Mouse (Mus musculus) left cerebral cortex, postnatal 4 days (tissue): Measurements from ENCODE around the gene Cc2d2a. TPM values are rescaled to one million over a fixed set of nuclear protein-coding genes. Genes with fewer than 3 reads are reported as not detected.

Experiments used
- DNase-seq: peaks from one replicate; pipeline ENCODE4 v3.0.0-alpha.2; 2022
- intact Hi-C: fragments of 180-260 bp; cut with DNase I; formaldehyde crosslinking; loops from one replicate; pipeline ENCODE4 v1.15.1; 2025
- total RNA-seq, 2 experiments: library from RNA; stranded (reverse); gene quantifications; 2 replicates each; pipeline ENCODE4 v1.2.3; 2021

Gene Cc2d2a
- total RNA-seq, 2 experiments from 2014 or later: 14.0 to 14.9 TPM

GRCm38 (mm10) chr5:43722452-43722783, 60.3 kb downstream of the Cc2d2a start:
- intact Hi-C loops: no loop called here
- no peak for DNase-seq

GRCm38 (mm10) chr5:43723830-43724229, 61.7 kb downstream of the Cc2d2a start:
- no peak for DNase-seq
- intact Hi-C loops: no loop called here

DNA sequence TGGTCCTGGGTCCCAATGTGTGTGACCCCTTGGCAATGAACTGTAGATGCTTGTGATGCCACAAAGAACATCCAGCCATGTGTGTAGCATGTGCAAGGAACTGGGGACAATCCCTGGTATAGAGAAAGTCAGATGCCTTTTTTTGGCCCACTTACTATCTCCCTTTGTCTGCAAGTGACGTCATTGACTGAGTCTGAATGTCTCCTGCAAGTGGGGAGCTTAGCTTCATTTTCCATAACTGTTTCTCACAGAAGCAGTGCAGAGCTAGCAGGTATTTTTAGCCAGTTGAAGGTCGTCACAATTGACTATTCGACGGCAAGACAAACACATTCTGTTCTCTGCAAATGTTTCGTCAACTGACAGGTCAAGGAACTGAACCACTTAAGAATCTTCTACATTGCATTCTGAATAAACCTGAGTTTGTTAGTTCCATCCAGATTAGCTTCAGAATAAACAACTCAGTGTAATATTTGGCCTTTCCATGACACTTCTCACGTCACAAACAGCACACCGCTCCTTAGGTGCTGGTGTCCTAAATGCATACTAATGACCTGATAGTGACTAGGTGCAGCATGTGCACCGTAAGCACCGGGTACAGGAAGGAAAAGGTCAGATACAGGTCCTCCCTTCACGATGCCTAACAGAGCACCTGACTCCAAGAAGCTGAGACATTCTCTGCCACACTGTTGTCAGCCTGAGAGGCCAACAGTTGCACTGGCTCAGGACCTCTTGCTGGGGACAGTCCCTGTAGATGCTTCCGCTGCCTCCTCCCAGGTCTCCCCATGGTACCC, 66.4 kb downstream of the Cc2d2a start:
- no peak for DNase-seq
- intact Hi-C loops: no loop called here

- no peak for DNase-seq
- intact Hi-C loops: no loop called here
Measured at GRCm38 (mm10) chr5:43732381-43732780, 70.2 kb downstream of the Cc2d2a start.

DNA sequence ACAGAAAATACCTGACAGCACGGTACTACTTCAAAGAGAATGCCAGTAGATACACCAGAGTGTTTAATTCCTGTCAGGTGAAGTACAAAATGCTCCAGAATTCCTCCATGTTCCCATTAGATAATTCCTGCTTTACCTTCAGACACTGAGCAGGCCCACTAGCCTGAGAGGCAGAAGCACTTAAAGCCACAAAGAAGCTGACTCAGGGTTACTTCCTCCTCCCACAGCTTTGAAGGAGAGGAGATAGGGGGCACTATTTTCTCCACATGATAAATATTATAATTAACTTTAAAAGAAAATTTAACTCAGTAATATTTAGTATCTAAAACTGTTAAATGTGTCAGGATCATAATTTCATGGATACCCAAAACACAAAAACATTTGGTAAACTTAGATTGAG, 82.0 kb downstream of the Cc2d2a start:
- DNase-seq: no peak
- intact Hi-C loops: no loop called here

DNA sequence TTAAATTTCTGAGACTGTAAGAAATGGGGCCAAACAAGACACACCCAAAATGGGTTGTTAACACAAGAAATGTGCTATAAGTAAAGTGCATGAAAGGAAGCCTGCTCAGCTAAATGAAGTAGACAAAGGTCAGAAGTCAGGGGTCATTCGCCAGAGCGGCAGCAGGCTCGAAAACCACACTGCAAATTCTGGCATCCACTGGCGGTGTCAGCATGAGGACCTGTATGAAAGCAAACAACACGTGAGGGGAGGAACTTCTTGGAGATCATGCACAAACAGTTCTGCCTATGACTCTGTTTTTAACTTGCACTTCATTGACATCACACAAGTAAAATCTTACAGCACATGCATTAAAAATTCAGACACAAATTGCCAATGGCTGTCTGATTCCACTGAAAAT, 83.0 kb downstream of the Cc2d2a start:
- intact Hi-C loops: no loop called here
- no peak for DNase-seq

GRCm38 (mm10) chr5:43748039-43748438, 85.9 kb downstream of the Cc2d2a start:
- DNase-seq: no peak
- intact Hi-C loops: no loop called here

GRCm38 (mm10) chr5:43749092-43749491, 86.9 kb downstream of the Cc2d2a start:
- intact Hi-C loops: no loop called here

GRCm38 (mm10) chr5:43770618-43771354, 108.6 kb downstream of the Cc2d2a start:
- intact Hi-C loops: no loop called here
- no peak for DNase-seq

More at GRCm38 (mm10) chr5:43749092-43749491, 86.9 kb downstream of the Cc2d2a start:
- no peak for DNase-seq

DNA sequence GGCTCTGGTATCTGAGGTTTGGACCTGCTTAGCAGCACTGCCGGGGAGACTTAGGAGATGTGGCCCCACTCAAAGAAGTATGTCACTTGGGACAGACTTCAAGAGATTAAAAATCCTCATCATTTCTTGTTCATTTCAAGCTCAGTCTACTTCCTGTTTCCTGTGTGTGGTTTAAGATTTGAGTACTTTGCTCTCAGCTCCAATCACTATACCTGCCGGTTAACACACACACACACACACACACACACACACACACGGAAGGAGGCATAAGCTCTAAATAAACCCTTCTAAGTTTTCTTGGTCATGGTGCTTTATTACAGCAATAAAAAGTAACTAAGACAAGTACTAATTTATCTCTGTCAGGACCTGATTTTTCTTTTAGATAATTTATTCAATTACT, 109.4 kb downstream of the Cc2d2a start:
- intact Hi-C loops: no loop called here

GRCm38 (mm10) chr5:43776407-43776806, 114.3 kb downstream of the Cc2d2a start:
- no peak for DNase-seq
- intact Hi-C loops: no loop called here

More for the DNA sequence above, 109.4 kb downstream of the Cc2d2a start:
- DNase-seq: no peak

DNA sequence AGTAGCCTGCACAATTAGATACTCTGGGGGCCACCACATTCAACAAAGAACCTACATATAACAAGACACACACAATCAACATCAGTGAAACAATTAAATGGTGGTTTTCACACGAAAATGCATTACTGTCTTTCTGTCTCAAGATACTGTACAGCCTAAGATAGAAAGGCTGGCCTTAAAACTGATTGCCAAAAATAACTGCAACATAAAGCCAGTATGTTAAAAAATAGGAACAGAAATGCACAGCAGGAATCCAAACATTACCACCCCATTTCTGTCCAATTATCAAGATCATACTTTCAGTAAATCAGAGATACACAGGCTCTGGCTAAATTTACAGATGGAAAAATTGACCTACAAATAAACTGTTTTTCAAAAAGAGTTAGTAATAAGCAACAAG, 114.8 kb downstream of the Cc2d2a start:
- DNase-seq: no peak
- intact Hi-C loops: no loop called here

GRCm38 (mm10) chr5:43778583-43778982, 116.4 kb downstream of the Cc2d2a start:
- no peak for DNase-seq
- intact Hi-C loops: no loop called here

DNA sequence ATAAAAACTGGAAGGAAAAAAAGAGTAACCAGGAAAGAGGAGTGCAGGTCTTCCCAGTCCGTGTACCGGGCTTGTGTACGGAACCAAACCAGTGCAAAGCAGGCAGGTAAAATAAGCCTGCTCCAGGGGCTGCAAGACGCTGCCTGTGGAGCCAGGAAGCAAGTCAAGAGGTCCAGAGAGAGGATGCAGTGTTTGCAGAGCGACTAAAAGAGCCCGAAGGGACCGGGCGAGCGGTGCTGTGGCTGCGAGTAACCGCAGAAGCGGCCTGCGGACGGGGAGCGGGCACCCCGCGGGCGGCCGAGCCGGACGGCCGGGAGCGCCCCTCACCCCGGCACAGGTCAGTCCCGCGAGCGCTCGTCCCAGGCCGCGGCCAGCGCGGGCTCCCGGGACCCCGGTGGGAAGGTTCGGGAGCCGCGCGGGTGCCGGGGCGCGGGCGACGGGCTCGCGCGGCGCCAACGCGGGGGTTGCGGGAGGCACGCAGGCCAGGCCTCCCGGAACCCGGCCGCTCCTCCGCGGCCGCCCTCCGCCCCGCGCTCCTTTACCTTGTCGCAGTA, 119.4 kb downstream of the Cc2d2a start:
- no peak for DNase-seq
- intact Hi-C loops: no loop called here

DNA sequence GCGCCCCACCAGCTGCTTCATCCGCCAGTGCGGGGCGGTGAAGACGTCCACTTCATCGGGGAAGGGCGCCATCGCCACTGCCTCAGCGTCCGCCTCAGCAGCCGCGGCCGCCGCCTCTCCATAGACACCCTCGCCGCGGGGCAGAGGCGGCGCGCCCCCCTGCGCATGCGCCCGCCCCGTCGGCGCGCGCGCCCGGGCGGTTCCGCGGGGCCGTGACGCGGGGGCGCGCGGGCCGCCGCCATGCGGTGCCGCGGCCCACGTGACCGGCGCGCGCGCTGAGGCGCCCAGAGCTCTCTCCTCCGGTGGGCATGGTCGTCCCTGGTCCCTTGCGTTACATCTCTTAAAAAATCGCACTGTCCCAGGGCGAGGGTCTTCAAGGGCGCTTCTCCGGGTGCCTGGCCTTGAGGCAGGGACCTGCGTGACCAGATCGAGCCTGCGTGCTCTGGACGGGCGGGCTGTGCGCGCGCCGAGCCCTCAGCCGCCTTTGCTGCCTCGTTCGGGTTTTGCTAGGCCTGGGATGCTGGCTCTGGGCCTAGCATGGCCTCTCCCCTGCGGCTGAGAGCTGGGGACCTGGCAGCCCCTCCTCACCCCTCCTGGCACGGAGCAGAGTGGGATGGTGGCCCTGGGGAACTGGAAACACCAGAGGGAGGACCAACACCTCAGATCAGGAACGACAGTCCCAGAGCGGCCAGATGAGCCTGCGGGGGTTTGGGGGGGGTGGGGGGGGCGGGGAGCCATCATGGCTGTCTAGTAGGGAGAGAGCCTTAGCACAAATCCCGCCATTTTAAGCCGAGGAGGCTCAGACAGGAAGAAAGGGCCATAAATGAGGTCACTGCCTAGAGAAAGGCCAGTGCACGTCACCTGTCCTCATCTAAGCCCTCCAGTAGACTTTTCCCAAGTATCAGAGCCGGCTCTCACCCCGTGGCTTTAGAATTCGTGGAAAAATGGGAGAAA, 120.1 kb downstream of the Cc2d2a start:
- peak; percentile 84 for DNase-seq
- intact Hi-C loops: no loop called here

GRCm38 (mm10) chr5:43783996-43784395, 121.8 kb downstream of the Cc2d2a start:
- intact Hi-C loops: no loop called here
- no peak for DNase-seq

- no peak for DNase-seq
- intact Hi-C loops: no loop called here
Measured at GRCm38 (mm10) chr5:43786607-43787006, 124.5 kb downstream of the Cc2d2a start.

GRCm38 (mm10) chr5:43787976-43788752, 126.0 kb downstream of the Cc2d2a start:
- intact Hi-C loops: no loop called here
- DNase-seq: no peak
